Mouse (Mus musculus) neural tube, embryonic 14.5 days (tissue): ENCODE data around the gene Necab2. TPM values are rescaled to one million over a fixed set of nuclear protein-coding genes. Genes with fewer than 3 reads are reported as not detected.

Experiments used
- ATAC-seq: fragments of 200-750 bp; cut with Nextera tagmentation; 2 replicates; pipeline ENCODE4 v1.8.0; 2017; ENCODE audit warnings: low read depth, mild to moderate bottlenecking, moderate TSS enrichment, moderate library complexity
- H3K27ac ChIP-seq: fragments of 300-500 bp; sonication (generic); 2 replicates; pipeline ENCODE4 v1.5.1; 2014; ENCODE audit warnings: low read depth, mild to moderate bottlenecking, control low read depth, low read length, moderate library complexity, mixed read lengths
- H3K27me3 ChIP-seq: fragments of 300-500 bp; sonication (generic); 2 replicates; pipeline ENCODE4 v1.6.1; 2014; ENCODE audit warnings: low read length; ENCODE audit not compliant: control insufficient read depth, insufficient read depth
- H3K36me3 ChIP-seq: fragments of 300-500 bp; sonication (generic); 2 replicates; pipeline ENCODE4 v1.6.1; 2014; ENCODE audit warnings: low read length, mixed read lengths; ENCODE audit not compliant: control insufficient read depth, insufficient read depth
- H3K4me1 ChIP-seq: fragments of 300-500 bp; sonication (generic); 2 replicates; pipeline ENCODE4 v1.6.1; 2014; ENCODE audit warnings: low read length; ENCODE audit not compliant: control insufficient read depth, insufficient read depth
- H3K4me2 ChIP-seq: fragments of 300-500 bp; sonication (generic); 2 replicates; pipeline ENCODE4 v1.6.1; 2014; ENCODE audit warnings: mild to moderate bottlenecking, low read depth, low read length, control low read depth
- H3K4me3 ChIP-seq: fragments of 300-500 bp; sonication (generic); 2 replicates; pipeline ENCODE4 v1.5.1; 2014; ENCODE audit warnings: low read depth, low read length, control low read depth, mixed read lengths
- H3K9ac ChIP-seq: fragments of 300-500 bp; sonication (generic); replicated peaks from 2 replicates; pipeline ENCODE4 v1.6.1; 2014; ENCODE audit warnings: low read depth, mild to moderate bottlenecking, control low read depth, low read length, mixed read lengths
- H3K9me3 ChIP-seq: fragments of 300-500 bp; sonication (generic); 2 replicates; pipeline ENCODE4 v1.6.1; 2016; ENCODE audit warnings: low read length; ENCODE audit not compliant: control insufficient read depth
- WGBS: fragments of 180-500 bp; shearing (Covaris S2); extraction: QIAGEN DNeasy Blood & Tissue Kit; methylation state at CpG from one replicate; pipeline ENCODE4 v1.1.7; 2014; 5-methylcytosine and 5-hydroxymethylcytosine counted together
- polyA plus RNA-seq: library from polyadenylated mRNA; unstranded; fragments of >200 nt; fragmentation: Nextera tagmentation; extraction: Ambion mirVana; gene quantifications from 2 replicates; pipeline ENCODE4 v1.2.1, GENCODE M21; 2014

Gene Necab2
- polyA plus RNA-seq, 1 experiment from 2014 or later: 39.6 TPM

- no peaks in the 10 kb centered on the region for H3K27me3 ChIP-seq
- WGBS: 81% methylated on average over 11 of the region's 11 CpGs
- no peaks in the 10 kb centered on the region for H3K36me3 ChIP-seq
- H3K4me2 ChIP-seq: no peak overlapping the region
- no peak overlapping the region for H3K27ac ChIP-seq
- no peak overlapping the region for H3K4me3 ChIP-seq
- no peaks in the 10 kb centered on the region for H3K4me1 ChIP-seq
- ATAC-seq: no peak
- H3K9me3 ChIP-seq: no peaks in the 10 kb centered on the region
- H3K9ac ChIP-seq: no peak overlapping the region
These were observed 37.8 kb downstream of the Necab2 start for GRCm38 (mm10) chr8:119484145-119484896.

- 79% methylated on average over 7 of the region's 7 CpGs for WGBS
- Histone ChIP-seq H3K4me1 (no peaks in the 10 kb centered on the region), H3K9me3 (no peaks in the 10 kb centered on the region), H3K36me3 (no peaks in the 10 kb centered on the region), H3K27me3 (no peaks in the 10 kb centered on the region), H3K9ac (no peak overlapping the region), H3K4me3 (no peak overlapping the region), H3K27ac (no peak overlapping the region), H3K4me2 (no peak overlapping the region)
- no peak for ATAC-seq
These were observed 40.6 kb downstream of the Necab2 start for GRCm38 (mm10) chr8:119487093-119487492.

GRCm38 (mm10) chr8:119496848-119497247, 50.3 kb downstream of the Necab2 start:
- ATAC-seq: no peak
- no peak overlapping the region for H3K27ac ChIP-seq

GRCm38 (mm10) chr8:119499836-119500235, 53.3 kb downstream of the Necab2 start:
- Histone ChIP-seq H3K27me3 (no peaks in the 10 kb centered on the region), H3K4me1 (no peaks in the 10 kb centered on the region), H3K4me3 (no peak overlapping the region), H3K27ac (no peak overlapping the region), H3K4me2 (no peak overlapping the region), H3K9me3 (no peaks in the 10 kb centered on the region), H3K9ac (no peak overlapping the region), H3K36me3 (no peaks in the 10 kb centered on the region)
- no peak for ATAC-seq
- 93% methylated on average over 2 of the region's 2 CpGs for WGBS

More at GRCm38 (mm10) chr8:119496848-119497247, 50.3 kb downstream of the Necab2 start:
- H3K4me1 ChIP-seq: no peaks in the 10 kb centered on the region
- 25% methylated on average over 6 of the region's 6 CpGs for WGBS
- H3K27me3 ChIP-seq: no peaks in the 10 kb centered on the region
- no peak overlapping the region for H3K9ac ChIP-seq
- no peak overlapping the region for H3K4me2 ChIP-seq
- H3K4me3 ChIP-seq: no peak overlapping the region
- no peaks in the 10 kb centered on the region for H3K36me3 ChIP-seq
- H3K9me3 ChIP-seq: no peaks in the 10 kb centered on the region

GRCm38 (mm10) chr8:119501598-119501997, 55.1 kb downstream of the Necab2 start, which contains the start of gene Slc38a8:
Gene Slc38a8 (minus strand): TSS chr8:119501698.
- no peak for ATAC-seq
- no peak within 1 kb of the TSS for H3K4me3 ChIP-seq
- no peaks in the 10 kb centered on the region for H3K27me3 ChIP-seq
- 44% methylated on average over 5 of the region's 5 CpGs for WGBS
- H3K36me3 ChIP-seq: no peaks in the 10 kb centered on the region
- H3K9me3 ChIP-seq: no peaks in the 10 kb centered on the region
- H3K27ac ChIP-seq: no peak within 1 kb of the TSS
- no peaks in the 10 kb centered on the region for H3K4me1 ChIP-seq
- no peak within 1 kb of the TSS for H3K9ac ChIP-seq
- no peak within 1 kb of the TSS for H3K4me2 ChIP-seq

- Histone ChIP-seq H3K36me3 (no peaks in the 10 kb centered on the region), H3K27ac (no peak overlapping the region), H3K4me3 (no peak overlapping the region), H3K4me1 (no peaks in the 10 kb centered on the region), H3K27me3 (no peaks in the 10 kb centered on the region), H3K9ac (no peak overlapping the region), H3K9me3 (no peaks in the 10 kb centered on the region), H3K4me2 (no peak overlapping the region)
- no peak for ATAC-seq
- 56% methylated on average over 4 of the region's 4 CpGs for WGBS
These were observed 55.6 kb downstream of the Necab2 start for GRCm38 (mm10) chr8:119502111-119502510.

GRCm38 (mm10) chr8:119503191-119503767, 56.8 kb downstream of the Necab2 start:
- WGBS: 28% methylated on average over 10 of the region's 10 CpGs
- H3K27ac ChIP-seq: no peak overlapping the region
- no peak for ATAC-seq
- H3K4me3 ChIP-seq: no peak overlapping the region
- H3K4me2 ChIP-seq: no peak overlapping the region
- no peak overlapping the region for H3K9ac ChIP-seq
- no peaks in the 10 kb centered on the region for H3K4me1 ChIP-seq
- H3K27me3 ChIP-seq: no peaks in the 10 kb centered on the region
- H3K9me3 ChIP-seq: no peaks in the 10 kb centered on the region
- H3K36me3 ChIP-seq: peaks cover 2% of the 10 kb centered on the region; the same call in 1 of the 2 replicates

GRCm38 (mm10) chr8:119505488-119505887, 59.0 kb downstream of the Necab2 start:
- Histone ChIP-seq H3K4me2 (no peak overlapping the region), H3K4me3 (no peak overlapping the region), H3K9me3 (no peaks in the 10 kb centered on the region), H3K4me1 (no peaks in the 10 kb centered on the region), H3K27me3 (no peaks in the 10 kb centered on the region), H3K27ac (no peak overlapping the region), H3K36me3 (peaks cover 22% of the 10 kb centered on the region), H3K9ac (no peak overlapping the region)
- no peak for ATAC-seq
- 58% methylated on average over 9 of the region's 9 CpGs for WGBS

- no peak overlapping the region for H3K4me3 ChIP-seq
- no peak overlapping the region for H3K9ac ChIP-seq
- WGBS: 92% methylated on average over 8 of the region's 8 CpGs
- H3K9me3 ChIP-seq: no peaks in the 10 kb centered on the region
- no peak overlapping the region for H3K27ac ChIP-seq
- no peak for ATAC-seq
- H3K4me1 ChIP-seq: no peaks in the 10 kb centered on the region
- peaks cover 25% of the 10 kb centered on the region for H3K36me3 ChIP-seq
- no peak overlapping the region for H3K4me2 ChIP-seq
- H3K27me3 ChIP-seq: no peaks in the 10 kb centered on the region
These were observed 59.6 kb downstream of the Necab2 start for GRCm38 (mm10) chr8:119506106-119506505.
